In genomic region chr9:72275101-72275978, GRCm38 (mm10) we compare ENCODE assay signal across 8 mouse cellular contexts. TPM values are rescaled to one million over a fixed set of nuclear protein-coding genes. Genes with fewer than 3 reads are reported as not detected.
DNase-seq lines count a peak whose midpoint lies in the region; ATAC-seq and TF ChIP-seq lines count a peak whose summit lies in the region.

No protein-coding gene starts in this region.

- H3K9ac ChIP-seq in ES-E14 (ENCODE audit: insufficient read depth, low read depth, low read length, poor library complexity, severe bottlenecking): peak overlapping the region; percentile 93
- H3K9ac ChIP-seq in forebrain, embryonic 13.5 days: peak overlapping the region; percentile 90
- H3K9ac ChIP-seq in liver, embryonic 16.5 days (ENCODE audit: low read depth, low read length): peak overlapping the region; percentile 89
- peak overlapping the region; percentile 99 for H3K9ac ChIP-seq in neural tube, embryonic 13.5 days

- H3K27me3 ChIP-seq in forebrain, embryonic 13.5 days: no peaks in the 10 kb centered on the region
- no peaks in the 10 kb centered on the region for H3K27me3 ChIP-seq in liver, embryonic 16.5 days (ENCODE audit: control insufficient read depth, insufficient read depth, low read depth, low read length)
- H3K27me3 ChIP-seq in neural tube, embryonic 13.5 days: no peaks in the 10 kb centered on the region
- no peaks in the 10 kb centered on the region for H3K27me3 ChIP-seq in testis, adult 2 months (ENCODE audit: control insufficient read depth, insufficient read depth, low read length)

- H3K36me3 ChIP-seq in ES-E14 (ENCODE audit: control insufficient read depth, insufficient read depth, low read length, poor library complexity, severe bottlenecking): no peaks in the 10 kb centered on the region
- no peaks in the 10 kb centered on the region for H3K36me3 ChIP-seq in forebrain, embryonic 13.5 days (ENCODE audit: poor library complexity, severe bottlenecking)
- no peaks in the 10 kb centered on the region for H3K36me3 ChIP-seq in liver, embryonic 16.5 days (ENCODE audit: control insufficient read depth, insufficient read depth)
- no peaks in the 10 kb centered on the region for H3K36me3 ChIP-seq in neural tube, embryonic 13.5 days
- H3K36me3 ChIP-seq in testis, adult 2 months (ENCODE audit: control insufficient read depth, insufficient read depth, low read length): no peaks in the 10 kb centered on the region

- in situ Hi-C loops in ES-E14 (cut with MboI; ENCODE audit: low sequenced_read_pairs in 2 of 2, unreplicated experiment in 2 of 2): no loop called here

- peaks cover 4% of the 10 kb centered on the region; the same call in 1 of the 2 replicates for H3K9me3 ChIP-seq in ES-E14 (ENCODE audit: control insufficient read depth, insufficient read depth, low read depth, low read length)
- 0 out of 2 replicates have a peak, but pooled peaks cover 7% of the 10 kb centered on the region for H3K9me3 ChIP-seq in forebrain, embryonic 13.5 days (replicated peaks)
- no peaks in the 10 kb centered on the region; the same call in 1 of the 2 replicates for H3K9me3 ChIP-seq in liver, embryonic 16.5 days (replicated peaks; ENCODE audit: control insufficient read depth, low read length)
- no peaks in the 10 kb centered on the region for H3K9me3 ChIP-seq in neural tube, embryonic 13.5 days

- intact Hi-C loops in heart, postnatal 25 days (cut with DNase I): loop anchor here (5.0 kb wide), 1 partner anchor 163 kb away; the partner anchor contains the start of gene Tcf12

- 2% methylated on average over 60 of the region's 70 CpGs for WGBS in forebrain, embryonic 13.5 days
- under 1% methylated on average over 54 of the region's 70 CpGs for WGBS in large intestine, adult 2 months
- under 1% methylated on average over 40 of the region's 70 CpGs for WGBS in liver, embryonic 16.5 days (ENCODE audit: insufficient replicate concordance)
- WGBS in neural tube, embryonic 13.5 days: 2% methylated on average over 45 of the region's 70 CpGs

- no peak for TF ChIP-seq CTCF in testis, adult 2 months (IDR thresholded peaks at IDR 0.05; ENCODE audit: control insufficient read depth, insufficient read depth, insufficient replicate concordance, low read depth, low read length)

- H3K4me2 ChIP-seq in forebrain, embryonic 13.5 days: peak overlapping the region; percentile 86
- peak overlapping the region; percentile 89 for H3K4me2 ChIP-seq in liver, embryonic 16.5 days (ENCODE audit: low read depth, low read length)
- H3K4me2 ChIP-seq in neural tube, embryonic 13.5 days: peak overlapping the region; percentile 87

- H3K4me3 ChIP-seq in ES-E14 (ENCODE audit: insufficient read depth in 1 of 2, low read depth in 1 of 2, low read length in 2 of 2, poor library complexity in 1 of 2, severe bottlenecking in 1 of 2): peak overlapping the region; percentile 81 to 93
- H3K4me3 ChIP-seq in forebrain, embryonic 13.5 days: peak overlapping the region; percentile 71
- H3K4me3 ChIP-seq in liver, embryonic 16.5 days (ENCODE audit: low read depth, low read length): peak overlapping the region; percentile 86
- H3K4me3 ChIP-seq in neural tube, embryonic 13.5 days: peak overlapping the region; percentile 54
- peak overlapping the region; percentile 100 for H3K4me3 ChIP-seq in testis, adult 2 months (ENCODE audit: control insufficient read depth, low read depth, low read length)

- peak; percentile 37 for DNase-seq in ES-E14 (ENCODE audit: low read depth, low spot score)
- peak; percentile 4 for DNase-seq in heart, postnatal 25 days (ENCODE audit: low spot score)
- peak; percentile 28 for DNase-seq in large intestine, adult 2 months (ENCODE audit: low read depth, low spot score)

- peak; percentile 63 for ATAC-seq in cerebellum, adult (ENCODE audit: insufficient number of reproducible peaks, low FRiP score, low TSS enrichment)
- ATAC-seq in forebrain, embryonic 13.5 days: peak; percentile 78
- ATAC-seq in liver, embryonic 16.5 days (ENCODE audit: low read depth): peak; percentile 78
- ATAC-seq in neural tube, embryonic 13.5 days (ENCODE audit: low read depth): peak; percentile 92

- peaks cover 0 to 4% of the 10 kb centered on the region in 2 experiments; a peak in 1 of 4 replicates for H3K4me1 ChIP-seq in ES-E14 (ENCODE audit: control insufficient read depth in 2 of 2, insufficient read depth in 2 of 2, low read length in 2 of 2, poor library complexity in 1 of 2)
- peaks cover 15% of the 10 kb centered on the region for H3K4me1 ChIP-seq in forebrain, embryonic 13.5 days
- H3K4me1 ChIP-seq in liver, embryonic 16.5 days (ENCODE audit: control insufficient read depth, low read depth, low read length): peaks cover 12% of the 10 kb centered on the region
- peaks cover 20% of the 10 kb centered on the region for H3K4me1 ChIP-seq in neural tube, embryonic 13.5 days (replicated peaks)
- H3K4me1 ChIP-seq in testis, adult 2 months (ENCODE audit: control insufficient read depth, insufficient read depth, low read length): peaks cover 5% of the 10 kb centered on the region

- peak overlapping the region; percentile 62 for H3K27ac ChIP-seq in ES-E14 (ENCODE audit: insufficient read depth, low read depth, low read length, poor library complexity, severe bottlenecking)
- H3K27ac ChIP-seq in forebrain, embryonic 13.5 days: peak overlapping the region; percentile 98
- H3K27ac ChIP-seq in liver, embryonic 16.5 days (ENCODE audit: low read length): peak overlapping the region; percentile 97
- peak overlapping the region; percentile 100 for H3K27ac ChIP-seq in neural tube, embryonic 13.5 days (replicated peaks)
- H3K27ac ChIP-seq in testis, adult 2 months (ENCODE audit: control insufficient read depth, insufficient read depth, low read depth, low read length): peak overlapping the region; percentile 100

- peak; percentile 17; the same call in 1 of the 2 replicates for TF ChIP-seq POLR2A in testis, adult 2 months (IDR thresholded peaks at IDR 0.05; ENCODE audit: control insufficient read depth, low read depth, low read length)

TF ChIP-seq in ES-E14, 5 proteins besides CTCF, POLR2A, EP300 and RAD21:
- no peak for TF ChIP-seq HCFC1 (IDR thresholded peaks at IDR 0.05; ENCODE audit: borderline replicate concordance, insufficient read depth, low read length)
- TF ChIP-seq MAFK (IDR thresholded peaks at IDR 0.05; ENCODE audit: insufficient read depth, low read depth, low read length): no peak
- no peak for TF ChIP-seq CHD2 (IDR thresholded peaks at IDR 0.05; ENCODE audit: low read depth, low read length)
- TF ChIP-seq ZC3H11A (IDR thresholded peaks at IDR 0.05; ENCODE audit: borderline replicate concordance, low read depth, low read length): no peak
- no peak for TF ChIP-seq ZNF384 (IDR thresholded peaks at IDR 0.05; ENCODE audit: low read depth, low read length)

RNA-seq across cellular contexts. Expression of gene Zfp280d, which starts 0.7 kb away (rescaled TPM):
- 53.5 and 62.6 TPM in 2 replicates for total RNA-seq in ES-E14 (2012; rRNA removed)
- polyA plus RNA-seq in forebrain, embryonic 13.5 days (2015; fragmentation: Nextera tagmentation; extraction: Ambion mirVana): 51.0 and 51.8 TPM in 2 replicates
- 10 to 100 TPM; 17.9 to 20.8 TPM for total RNA-seq in heart, postnatal 25 days (2021)
- 5.0 and 6.7 TPM in 2 replicates for polyA plus RNA-seq in large intestine, adult 2 months (2012; rRNA removed)
- polyA plus RNA-seq in liver, embryonic 16.5 days (2015; fragmentation: Nextera tagmentation; extraction: Ambion mirVana): 13.9 and 14.3 TPM in 2 replicates
- 45.6 and 48.2 TPM in 2 replicates for polyA plus RNA-seq in neural tube, embryonic 13.5 days (2015; fragmentation: Nextera tagmentation; extraction: Ambion mirVana)
- polyA plus RNA-seq in testis, adult 2 months (2012; rRNA removed): 12.9 and 14.4 TPM in 2 replicates

Comparison
In these comparisons a context has a peak if more than half of its experiments do, and no peak if none do; other contexts are left out.
1. Peak in every context shown above with its lines: DNase-seq, ATAC-seq, H3K4me3 ChIP-seq and H3K27ac ChIP-seq.